Mouse (Mus musculus) limb, embryonic 15.5 days (tissue): ENCODE measurements around the gene Car5a. TPM values are rescaled to one million over a fixed set of nuclear protein-coding genes. Genes with fewer than 3 reads are reported as not detected.

ENCODE experiments used
- ATAC-seq: fragments of 200-750 bp; cut with Nextera tagmentation; 2 replicates; pipeline ENCODE4 v1.8.0; 2017; ENCODE audit warnings: low read depth, moderate TSS enrichment; ENCODE audit not compliant: insufficient number of reproducible peaks, low FRiP score, low TSS enrichment
- H3K27ac ChIP-seq: fragments of 300-500 bp; sonication (generic); 2 replicates; pipeline ENCODE4 v1.5.1; 2015; ENCODE audit warnings: moderate library complexity, mild to moderate bottlenecking, inconsistent platforms
- H3K27me3 ChIP-seq: fragments of 300-500 bp; sonication (generic); 2 replicates; pipeline ENCODE4 v1.6.1; 2015; ENCODE audit warnings: inconsistent platforms
- H3K36me3 ChIP-seq: fragments of 300-500 bp; sonication (generic); 2 replicates; pipeline ENCODE4 v1.6.1; 2015; ENCODE audit warnings: inconsistent platforms
- H3K4me1 ChIP-seq: fragments of 300-500 bp; sonication (generic); 2 replicates; pipeline ENCODE4 v1.6.1; 2015; ENCODE audit warnings: inconsistent platforms
- H3K4me2 ChIP-seq: fragments of 300-500 bp; sonication (generic); 2 replicates; pipeline ENCODE4 v1.6.1; 2015; ENCODE audit warnings: mild to moderate bottlenecking, inconsistent platforms
- H3K4me3 ChIP-seq: fragments of 300-500 bp; sonication (generic); 2 replicates; pipeline ENCODE4 v1.5.1; 2015; ENCODE audit warnings: mild to moderate bottlenecking, inconsistent platforms
- H3K9ac ChIP-seq: fragments of 300-500 bp; sonication (generic); 2 replicates; pipeline ENCODE4 v1.6.1; 2015; ENCODE audit warnings: inconsistent platforms
- H3K9me3 ChIP-seq: fragments of 300-500 bp; sonication (generic); 2 replicates; pipeline ENCODE4 v1.6.1; 2016; ENCODE audit warnings: inconsistent platforms
- WGBS: fragments of 180-500 bp; shearing (Covaris S2); methylation state at CpG from one replicate; pipeline ENCODE4 v1.1.7; 2015; 5-methylcytosine and 5-hydroxymethylcytosine counted together
- polyA plus RNA-seq: library from polyadenylated mRNA; unstranded; fragments of >200 nt; fragmentation: Nextera tagmentation; extraction: Ambion mirVana; gene quantifications from 2 replicates; pipeline ENCODE4 v1.2.1, GENCODE M21; 2015

The Car5a gene
- polyA plus RNA-seq, 1 experiment from 2014 or later: not detected

GRCm38 (mm10) chr8:121953821-121954545, 9.3 kb upstream of the Car5a start:
- WGBS: 61% methylated on average over 3 of the region's 3 CpGs
- H3K36me3 ChIP-seq: peaks cover 33% of the 10 kb centered on the region
- no peaks in the 10 kb centered on the region for H3K27me3 ChIP-seq
- H3K27ac ChIP-seq: no peak overlapping the region; the same call in 1 of the 2 replicates
- H3K4me2 ChIP-seq: 0 out of 2 replicates have a peak overlapping the region, but pooled peaks have one; percentile 2
- no peaks in the 10 kb centered on the region for H3K9me3 ChIP-seq
- no peak for ATAC-seq
- peaks cover 53% of the 10 kb centered on the region for H3K4me1 ChIP-seq
- no peak overlapping the region for H3K9ac ChIP-seq
- H3K4me3 ChIP-seq: no peak overlapping the region

- Histone ChIP-seq H3K4me1 (peaks cover 64% of the 10 kb centered on the region), H3K9me3 (no peaks in the 10 kb centered on the region), H3K4me3 (no peak overlapping the region), H3K27me3 (no peaks in the 10 kb centered on the region), H3K36me3 (peaks cover 33% of the 10 kb centered on the region), H3K9ac (no peak overlapping the region), H3K27ac (no peak overlapping the region), H3K4me2 (no peak overlapping the region)
- 94% methylated on average over 7 of the region's 7 CpGs for WGBS
- no peak for ATAC-seq
Measured at GRCm38 (mm10) chr8:121952800-121953199, 8.1 kb upstream of the Car5a start.

- ATAC-seq: no peak
- H3K9ac ChIP-seq: no peak overlapping the region
- H3K9me3 ChIP-seq: no peaks in the 10 kb centered on the region
- H3K4me1 ChIP-seq: peaks cover 71% of the 10 kb centered on the region
- peaks cover 33% of the 10 kb centered on the region for H3K36me3 ChIP-seq
- H3K4me3 ChIP-seq: peak overlapping the region; percentile 92
- no peak overlapping the region for H3K27ac ChIP-seq
- H3K27me3 ChIP-seq: no peaks in the 10 kb centered on the region
- H3K4me2 ChIP-seq: peak overlapping the region; percentile 76; the same call in 1 of the 2 replicates
Measured at GRCm38 (mm10) chr8:121952122-121952521, 7.4 kb upstream of the Car5a start.

GRCm38 (mm10) chr8:121951656-121952009, 6.9 kb upstream of the Car5a start:
- H3K9ac ChIP-seq: peak overlapping the region; percentile 99
- peaks cover 33% of the 10 kb centered on the region for H3K36me3 ChIP-seq
- H3K27me3 ChIP-seq: no peaks in the 10 kb centered on the region
- 0 out of 2 replicates have a peak overlapping the region, but pooled peaks have one; percentile 95 for H3K27ac ChIP-seq
- peaks cover 76% of the 10 kb centered on the region for H3K4me1 ChIP-seq
- peak overlapping the region; percentile 76 for H3K4me2 ChIP-seq
- no peaks in the 10 kb centered on the region for H3K9me3 ChIP-seq
- ATAC-seq: no peak
- 31% methylated on average over 7 of the region's 7 CpGs for WGBS
- peak overlapping the region; percentile 92 for H3K4me3 ChIP-seq

- H3K4me3 ChIP-seq: peak overlapping the region; percentile 92
- H3K27ac ChIP-seq: peak overlapping the region; percentile 95
- ATAC-seq: no peak
- H3K4me2 ChIP-seq: peak overlapping the region; percentile 76
- H3K9me3 ChIP-seq: no peaks in the 10 kb centered on the region
- no peaks in the 10 kb centered on the region for H3K27me3 ChIP-seq
- under 1% methylated on average over 82 of the region's 97 CpGs for WGBS
- peak overlapping the region; percentile 99 for H3K9ac ChIP-seq
- peaks cover 75% of the 10 kb centered on the region for H3K4me1 ChIP-seq
- H3K36me3 ChIP-seq: peaks cover 31% of the 10 kb centered on the region
Measured at GRCm38 (mm10) chr8:121950749-121951655, 6.3 kb upstream of the Car5a start.

GRCm38 (mm10) chr8:121949941-121950748, 5.4 kb upstream of the Car5a start:
- Histone ChIP-seq H3K9ac (peak overlapping the region; percentile 99), H3K27ac (peak overlapping the region; percentile 95), H3K36me3 (peaks cover 25% of the 10 kb centered on the region; the same call in 1 of the 2 replicates), H3K4me2 (peak overlapping the region; percentile 76), H3K4me1 (peaks cover 69% of the 10 kb centered on the region), H3K9me3 (no peaks in the 10 kb centered on the region), H3K27me3 (no peaks in the 10 kb centered on the region), H3K4me3 (peak overlapping the region; percentile 92)
- ATAC-seq: peak; percentile 95
- WGBS: under 1% methylated on average over 64 of the region's 66 CpGs

- WGBS: 58% methylated on average over 6 of the region's 6 CpGs
- Histone ChIP-seq H3K4me2 (peak within 1 kb of the TSS; percentile 76), H3K27me3 (no peaks in the 10 kb centered on the region), H3K9ac (peak within 1 kb of the TSS; percentile 99), H3K36me3 (peaks cover 18% of the 10 kb centered on the region; the same call in 1 of the 2 replicates), H3K4me3 (peak within 1 kb of the TSS; percentile 92), H3K4me1 (peaks cover 62% of the 10 kb centered on the region), H3K27ac (peak within 1 kb of the TSS; percentile 95), H3K9me3 (no peaks in the 10 kb centered on the region)
- ATAC-seq: no peak
Measured at GRCm38 (mm10) chr8:121949222-121949800, 4.6 kb upstream of the Car5a start, which contains the start of gene Banp. Gene Banp, plus strand, starts transcription at chr8:121949750.

- no peaks in the 10 kb centered on the region for H3K27me3 ChIP-seq
- peak overlapping the region; percentile 67 for H3K4me2 ChIP-seq
- peaks cover 10% of the 10 kb centered on the region; the same call in 1 of the 2 replicates for H3K36me3 ChIP-seq
- peaks cover 54% of the 10 kb centered on the region for H3K4me1 ChIP-seq
- H3K9me3 ChIP-seq: no peaks in the 10 kb centered on the region
- H3K27ac ChIP-seq: peak overlapping the region; percentile 88
- peak overlapping the region; percentile 26; the same call in 1 of the 2 replicates for H3K9ac ChIP-seq
- no peak for ATAC-seq
- WGBS: 49% methylated on average over 19 of the region's 19 CpGs
- H3K4me3 ChIP-seq: peak overlapping the region; percentile 37
Measured at GRCm38 (mm10) chr8:121948321-121949145, 3.8 kb upstream of the Car5a start.

GRCm38 (mm10) chr8:121947753-121948141, 3.0 kb upstream of the Car5a start:
- Histone ChIP-seq H3K27ac (peak overlapping the region; percentile 88), H3K4me3 (peak overlapping the region; percentile 37), H3K36me3 (peaks cover 2% of the 10 kb centered on the region; the same call in 1 of the 2 replicates), H3K4me2 (peak overlapping the region; percentile 67), H3K9me3 (no peaks in the 10 kb centered on the region), H3K9ac (peak overlapping the region; percentile 26), H3K4me1 (peaks cover 47% of the 10 kb centered on the region), H3K27me3 (no peaks in the 10 kb centered on the region)
- ATAC-seq: peak; percentile 36; the same call in 1 of the 2 replicates
- under 1% methylated on average over 18 of the region's 18 CpGs for WGBS

- H3K27me3 ChIP-seq: no peaks in the 10 kb centered on the region
- peaks cover 41% of the 10 kb centered on the region for H3K4me1 ChIP-seq
- H3K9ac ChIP-seq: peak overlapping the region; percentile 14; the same call in 1 of the 2 replicates
- H3K9me3 ChIP-seq: no peaks in the 10 kb centered on the region
- 33% methylated on average over 19 of the region's 19 CpGs for WGBS
- peak overlapping the region; percentile 88 for H3K27ac ChIP-seq
- peak overlapping the region; percentile 37 for H3K4me3 ChIP-seq
- no peak for ATAC-seq
- H3K4me2 ChIP-seq: peak overlapping the region; percentile 67
- H3K36me3 ChIP-seq: no peaks in the 10 kb centered on the region
Measured at GRCm38 (mm10) chr8:121947047-121947752, 2.5 kb upstream of the Car5a start.
